Mouse (Mus musculus) CH12.LX (cell line): Measurements from ENCODE around the gene Slc44a1. TPM values are rescaled to one million over a fixed set of nuclear protein-coding genes. Genes with fewer than 3 reads are reported as not detected.

Experiments used
- DNase-seq: peaks from one replicate; pipeline ENCODE4 v3.0.0-alpha.2; 2013; ENCODE audit errors: extremely low read depth
- H3K27ac ChIP-seq: 2 replicates; pipeline ENCODE4 v1.5.1; 2012; ENCODE audit warnings: low read depth, mild to moderate bottlenecking, control low read depth, moderate library complexity; ENCODE audit not compliant: insufficient read depth
- H3K27me3 ChIP-seq: replicated peaks from 2 replicates; pipeline ENCODE3; 2012; ENCODE audit warnings: inconsistent platforms
- H3K36me3 ChIP-seq, 2 experiments: replicated peaks in 1 of 2; 2 replicates each; pipeline versions ENCODE3 to v1.6.1; 2012; ENCODE audit warnings: inconsistent platforms in 1 of 2, low read length in 1 of 2, mild to moderate bottlenecking in 1 of 2, mixed read lengths in 1 of 2, moderate library complexity in 1 of 2; ENCODE audit not compliant: control insufficient read depth in 1 of 2, insufficient read depth in 1 of 2
- H3K4me1 ChIP-seq, 2 experiments: 2 replicates each; pipeline ENCODE4 v1.6.1; 2012; ENCODE audit warnings: inconsistent platforms in 1 of 2, moderate library complexity in 1 of 2; ENCODE audit not compliant: insufficient read depth in 2 of 2, control insufficient read depth in 1 of 2
- H3K4me2 ChIP-seq: 2 replicates; pipeline ENCODE4 v1.6.1; 2012; ENCODE audit warnings: low read depth, mild to moderate bottlenecking, control low read depth; ENCODE audit not compliant: poor library complexity, insufficient read depth, severe bottlenecking
- H3K4me3 ChIP-seq, 3 experiments: fragments of 150-350 bp in 1 of 3; sonication (generic) in 1 of 3; replicated peaks in 1 of 3; 2 replicates each; pipeline versions ENCODE3 to v1.5.1; 2011 to 2012; ENCODE audit warnings: low read depth in 2 of 3, low read length in 2 of 3, mild to moderate bottlenecking in 2 of 3, moderate library complexity in 2 of 3, control low read depth in 1 of 3, improper control_type of control experiment in 1 of 3, inconsistent platforms in 1 of 3, mixed read lengths in 1 of 3; ENCODE audit not compliant: poor library complexity in 1 of 3
- H3K79me2 ChIP-seq: replicated peaks from 2 replicates; pipeline ENCODE4 v1.6.1; 2012; ENCODE audit warnings: mild to moderate bottlenecking, moderate library complexity; ENCODE audit not compliant: control insufficient read depth, poor library complexity, insufficient read depth, severe bottlenecking; ENCODE audit errors: extremely low read depth
- H3K9ac ChIP-seq: 2 replicates; pipeline ENCODE4 v1.6.1; 2012; ENCODE audit warnings: low read depth, mild to moderate bottlenecking, control low read depth, moderate library complexity; ENCODE audit not compliant: insufficient read depth
- H3K9me3 ChIP-seq: replicated peaks from 2 replicates; pipeline ENCODE3; 2012; ENCODE audit warnings: low read length, inconsistent platforms, mixed read lengths
- BHLHE40 ChIP-seq: IDR thresholded peaks from 2 replicates; pipeline ENCODE4 v1.6.1; 2011; ENCODE audit warnings: mild to moderate bottlenecking, low read depth, low read length, improper control_type of control experiment
- E2F4 ChIP-seq: IDR thresholded peaks from 2 replicates; pipeline ENCODE4 v1.6.1; 2011; ENCODE audit warnings: low read depth, low read length, improper control_type of control experiment; ENCODE audit not compliant: insufficient replicate concordance
- ELF1 ChIP-seq: IDR thresholded peaks from 2 replicates; pipeline ENCODE4 v1.6.1; 2014; ENCODE audit warnings: low read depth, mild to moderate bottlenecking, inconsistent platforms, low read length, improper control_type of control experiment
- EP300 ChIP-seq: IDR thresholded peaks from 2 replicates; pipeline ENCODE4 v1.6.1; 2011; ENCODE audit warnings: low read length, improper control_type of control experiment
- ETS1 ChIP-seq: conservative IDR thresholded peaks from 2 replicates; pipeline ENCODE4 v1.6.1; 2012; ENCODE audit warnings: low read depth, mild to moderate bottlenecking, inconsistent platforms, low read length, improper control_type of control experiment, moderate library complexity
- GABPA ChIP-seq: IDR thresholded peaks from 2 replicates; pipeline ENCODE4 v1.6.1; 2012; ENCODE audit warnings: low read depth, low read length, improper control_type of control experiment, inconsistent platforms; ENCODE audit not compliant: insufficient replicate concordance
- HCFC1 ChIP-seq: IDR thresholded peaks from 2 replicates; pipeline ENCODE4 v1.6.1; 2012; ENCODE audit warnings: low read depth, mild to moderate bottlenecking, inconsistent platforms, low read length, improper control_type of control experiment
- JUN ChIP-seq: IDR thresholded peaks from 2 replicates; pipeline ENCODE4 v1.6.1; 2011; ENCODE audit warnings: low read depth, mild to moderate bottlenecking, low read length, improper control_type of control experiment, moderate library complexity; ENCODE audit not compliant: insufficient read depth
- MAFK ChIP-seq: IDR thresholded peaks from 2 replicates; pipeline ENCODE4 v1.6.1; 2011; ENCODE audit warnings: low read length, improper control_type of control experiment; ENCODE audit not compliant: insufficient replicate concordance
- MAX ChIP-seq: IDR thresholded peaks from 2 replicates; pipeline ENCODE4 v1.6.1; 2011; ENCODE audit warnings: low read length, improper control_type of control experiment
- MEF2A ChIP-seq: IDR thresholded peaks from 2 replicates; pipeline ENCODE4 v1.6.1; 2014; ENCODE audit warnings: low read depth, mild to moderate bottlenecking, inconsistent platforms, low read length, improper control_type of control experiment, borderline replicate concordance
- MXI1 ChIP-seq: IDR thresholded peaks from 2 replicates; pipeline ENCODE4 v1.6.1; 2011; ENCODE audit warnings: mild to moderate bottlenecking, low read depth, low read length, improper control_type of control experiment
- SIN3A ChIP-seq: IDR thresholded peaks from 2 replicates; pipeline ENCODE4 v1.6.1; 2012; ENCODE audit warnings: low read length, improper control_type of control experiment, inconsistent platforms
- SMC3 ChIP-seq: IDR thresholded peaks from 2 replicates; pipeline ENCODE4 v1.6.1; 2011; ENCODE audit warnings: low read depth, low read length, improper control_type of control experiment
- ZNF384 ChIP-seq: IDR thresholded peaks from 2 replicates; pipeline ENCODE4 v1.6.1; 2012; ENCODE audit warnings: low read depth, low read length, improper control_type of control experiment, inconsistent platforms
- dilution Hi-C: fragments of 300-500 bp; cut with MboI; formaldehyde crosslinking; loops from 2 replicates; pipeline ENCODE4 v1.14.3; 2020; ENCODE audit warnings: low sequenced_read_pairs; ENCODE audit not compliant: extremely low pct_unique_long_range_greater_than_20kb, extremely low pct_ligation_motif_present
- in situ Hi-C: fragments of 300-500 bp; cut with MboI; formaldehyde crosslinking; loops from 3 replicates; pipeline ENCODE4 v1.14.3; 2019; ENCODE audit warnings: low sequenced_read_pairs, low pct_ligation_motif_present, low pct_unique_long_range_greater_than_20kb, mixed read lengths
- polyA plus RNA-seq: library from polyadenylated mRNA; unstranded; fragments of >175 nt; gene quantifications from 2 replicates; pipeline ENCODE4 v1.2.1, GENCODE M21; 2012; ENCODE audit warnings: low read depth; ENCODE audit not compliant: insufficient read length
- total RNA-seq, 2 experiments: library from RNA; depleted of rRNA; stranded (reverse); fragments of 300-350 nt in 1 of 2; fragments of >200 nt in 1 of 2; gene quantifications; 2 replicates each; pipeline ENCODE4 v1.2.3; 2012 to 2014

Gene Slc44a1
- total and polyA plus RNA-seq, 3 experiments, result 5.4 to 9.3 (median 6.6) TPM

DNA sequence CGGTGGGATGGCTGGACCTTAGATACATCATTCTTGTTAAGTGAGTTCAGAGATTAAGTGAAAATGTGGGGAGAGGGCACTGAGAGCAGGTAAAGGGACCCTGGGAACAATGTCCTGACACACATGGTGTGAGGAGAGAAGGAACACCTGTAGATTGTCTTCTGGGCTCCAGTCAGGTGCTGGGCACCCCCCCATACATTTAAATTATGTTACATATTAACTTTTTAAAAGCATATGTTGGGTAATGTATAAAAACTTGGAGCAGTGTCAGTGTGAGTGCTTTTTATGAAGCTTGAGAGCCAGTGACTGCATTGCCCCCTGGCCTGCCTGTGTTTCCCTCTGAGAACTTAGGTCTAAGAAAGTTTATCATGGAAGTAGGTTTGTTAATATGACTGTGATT is 12.2 kb downstream of the Slc44a1 start:
- dilution Hi-C loops, result no loop called here
- no peak overlapping the region for H3K4me2 ChIP-seq

DNA sequence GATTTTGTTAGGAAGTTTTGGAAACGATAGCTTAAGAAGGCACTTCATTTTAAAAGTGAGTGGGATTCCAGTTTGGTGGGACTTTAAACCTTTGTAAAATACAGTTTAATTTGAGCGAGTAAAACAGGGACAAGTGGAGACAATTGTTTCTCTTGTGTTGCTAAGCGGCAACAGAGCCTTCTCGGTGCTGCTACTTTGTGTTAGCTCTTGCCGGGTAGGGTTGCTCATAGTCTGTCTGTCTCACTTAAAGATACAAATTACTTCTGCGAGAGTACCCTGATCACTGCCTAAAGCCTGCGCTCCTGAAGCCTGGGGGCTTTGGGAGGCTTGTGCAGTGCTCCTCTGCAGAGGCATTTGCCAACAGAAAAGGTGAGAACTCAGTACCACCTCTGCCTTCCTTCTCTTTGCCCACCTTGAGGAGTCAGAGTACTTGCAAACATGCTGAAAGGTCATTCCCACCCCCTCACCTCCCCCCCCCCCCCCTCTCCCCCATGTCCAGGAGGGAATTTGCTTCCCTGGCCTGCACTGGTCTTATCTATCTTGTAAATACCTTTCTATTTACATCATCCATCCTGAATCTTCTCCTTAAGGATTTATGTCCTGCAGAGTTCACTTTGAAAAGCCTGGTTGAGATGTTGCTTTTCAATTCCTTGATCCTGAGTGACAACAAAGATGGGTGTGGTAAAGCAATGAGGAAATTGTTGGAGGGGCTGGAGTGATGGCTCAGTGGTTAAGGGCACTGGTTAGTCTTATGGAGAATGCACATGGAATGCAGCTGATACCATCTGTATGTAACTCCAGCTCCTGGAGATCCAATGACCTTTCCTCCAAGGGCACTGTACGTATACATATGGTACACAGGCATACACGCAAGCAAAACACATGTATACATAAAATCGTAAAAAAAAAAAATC is 13.0 kb downstream of the Slc44a1 start:
- peaks cover 3 to 4% of the 10 kb centered on the region in 2 experiments; a peak in 3 of 4 replicates for H3K4me1 ChIP-seq
- TF ChIP-seq HCFC1 (no peak), MXI1 (no peak), MAFK (no peak), BHLHE40 (no peak), EP300 (no peak), E2F4 (no peak), ZNF384 (no peak), ELF1 (no peak), GABPA (no peak), SIN3A (no peak), MEF2A (no peak), JUN (no peak)

More for the DNA sequence above, 12.2 kb downstream of the Slc44a1 start:
- Histone ChIP-seq H3K4me1 (peaks cover 3 to 4% of the 10 kb centered on the region in 2 experiments; a peak in 3 of 4 replicates), H3K27me3 (no peaks in the 10 kb centered on the region), H3K36me3 (no peaks in the 10 kb centered on the region), H3K79me2 (no peaks in the 10 kb centered on the region), H3K9ac (no peak overlapping the region), H3K9me3 (no peaks in the 10 kb centered on the region), H3K27ac (no peak overlapping the region), H3K4me3 (no peak overlapping the region)
- in situ Hi-C loops, result no loop called here
- DNase-seq, result no peak
- TF ChIP-seq JUN (no peak), SMC3 (no peak), ETS1 (no peak), MAX (no peak)

More for the DNA sequence above, 13.0 kb downstream of the Slc44a1 start:
- in situ Hi-C loops (no loop called here), dilution Hi-C loops (no loop called here)
- Histone ChIP-seq H3K36me3 (no peaks in the 10 kb centered on the region), H3K9me3 (no peaks in the 10 kb centered on the region), H3K9ac (no peak overlapping the region), H3K27me3 (no peaks in the 10 kb centered on the region), H3K4me2 (no peak overlapping the region), H3K27ac (no peak overlapping the region), H3K4me3 (no peak overlapping the region), H3K79me2 (no peaks in the 10 kb centered on the region)
- no peak for DNase-seq
